Mouse (Mus musculus): ENCODE measurements at regions not wholly inside any gene's neighbourhood (a gene's known extent, or its start where the extent isn't known, plus 50 kb on each side); places are given as distances from the start of the nearest gene placed in this dataset.

DNA sequence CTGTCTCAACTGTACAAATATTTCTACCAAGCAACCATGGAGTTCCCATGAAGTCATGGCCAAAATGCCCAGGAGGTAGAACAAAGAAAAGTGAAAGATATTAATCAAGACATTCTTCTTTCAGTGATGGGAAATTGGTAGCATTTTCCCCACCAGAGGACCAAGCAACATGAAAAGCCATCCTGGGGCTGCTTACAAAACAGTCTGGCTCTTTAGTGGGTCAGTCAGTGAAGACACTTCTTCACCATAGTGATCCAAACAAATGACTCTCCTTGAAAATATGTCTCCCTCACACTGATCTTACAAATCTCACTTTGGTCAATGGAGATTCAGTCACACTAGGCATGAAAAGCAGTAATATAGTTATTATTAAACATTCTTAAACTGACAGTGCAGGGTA lies 299.8 kb upstream of the Gm9747 start:
- DNase-seq, result no peak

DNA sequence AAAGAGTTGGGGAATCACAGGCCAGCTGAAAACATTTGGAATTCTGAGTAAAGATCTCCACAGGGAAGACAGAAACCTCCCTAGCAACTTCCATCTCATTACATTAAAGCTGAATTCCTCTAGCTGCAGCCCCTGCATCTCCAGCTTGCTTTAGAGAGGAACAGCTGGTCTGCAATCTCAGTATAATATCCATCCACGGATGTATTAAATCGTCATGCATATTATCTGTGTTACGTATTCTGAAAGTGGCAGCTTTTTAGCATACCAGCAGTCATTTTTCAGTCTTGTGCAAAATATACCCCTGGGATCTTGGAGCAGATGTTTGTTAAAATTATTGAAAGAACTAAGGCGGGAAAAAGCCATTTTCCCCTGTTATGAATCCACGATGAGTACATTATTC lies 287.7 kb upstream of the Gm9747 start:
- DNase-seq, result no peak

DNA sequence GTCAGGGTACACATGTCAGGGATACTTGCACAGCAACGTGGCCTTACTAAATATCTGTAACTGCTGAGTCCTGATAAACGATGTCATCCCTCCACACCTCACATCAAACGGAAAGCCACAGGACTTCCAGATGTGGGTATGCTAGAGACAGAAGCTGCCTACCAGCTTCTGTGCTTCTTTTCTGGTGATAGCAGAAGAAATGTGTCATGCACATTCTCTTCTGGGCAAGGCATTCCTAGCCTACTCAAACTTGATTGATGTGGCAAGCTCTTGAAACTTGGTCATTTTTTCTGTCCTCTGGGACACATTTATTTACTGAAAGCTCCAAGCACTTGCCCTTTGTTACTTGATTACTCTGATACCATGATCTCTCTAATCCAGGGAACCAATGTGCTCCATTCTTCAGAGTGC lies 282.8 kb upstream of the Gm9747 start:
- DNase-seq, result peak; percentile 17

- no peak for DNase-seq
Observed at GRCm38 (mm10) chr1:81950853-81951252, 282.1 kb upstream of the Gm9747 start.

- DNase-seq, result no peak
Observed at GRCm38 (mm10) chr1:81951493-81952011, 281.4 kb upstream of the Gm9747 start.

GRCm38 (mm10) chr1:81952095-81952494 lies 280.8 kb upstream of the Gm9747 start:
- no peak for DNase-seq

DNA sequence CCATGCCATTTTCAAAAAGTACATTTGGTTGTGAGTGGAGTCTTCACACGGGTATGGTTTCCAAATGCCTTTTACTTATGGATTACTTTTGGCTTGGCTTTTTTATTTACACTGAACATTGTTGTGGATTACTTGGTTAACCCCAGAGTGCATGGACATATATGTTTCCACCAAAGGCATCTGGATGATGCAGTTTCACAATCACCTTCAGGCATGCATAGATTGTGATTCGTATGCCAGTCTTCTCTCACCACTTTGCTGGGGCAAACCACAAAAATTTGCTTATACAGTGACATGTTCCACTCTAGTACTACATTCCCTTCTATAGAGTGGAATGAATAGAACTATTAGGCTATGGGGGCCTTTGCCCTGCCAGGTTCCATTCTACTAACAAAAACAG lies 278.4 kb upstream of the Gm9747 start:
- no peak for DNase-seq

DNA sequence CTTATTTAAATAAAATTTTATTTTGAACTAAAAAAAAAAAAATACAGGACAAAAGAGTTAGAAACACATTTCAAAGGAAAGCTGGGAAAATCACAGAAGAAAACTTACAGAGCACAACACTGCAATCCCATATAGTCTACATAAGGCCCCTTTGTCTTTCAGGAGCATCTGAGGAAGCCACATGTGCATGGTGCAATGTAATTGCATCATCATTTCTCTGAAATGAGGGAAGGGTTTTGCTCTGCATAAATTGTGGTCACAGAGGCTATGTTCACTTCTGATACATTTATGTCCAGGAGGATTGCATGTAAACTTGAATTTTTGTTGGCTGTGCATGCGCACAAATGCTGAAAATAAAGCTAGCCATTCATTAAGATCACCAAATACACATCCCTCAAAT lies 265.9 kb upstream of the Gm9747 start:
- no peak for DNase-seq

DNA sequence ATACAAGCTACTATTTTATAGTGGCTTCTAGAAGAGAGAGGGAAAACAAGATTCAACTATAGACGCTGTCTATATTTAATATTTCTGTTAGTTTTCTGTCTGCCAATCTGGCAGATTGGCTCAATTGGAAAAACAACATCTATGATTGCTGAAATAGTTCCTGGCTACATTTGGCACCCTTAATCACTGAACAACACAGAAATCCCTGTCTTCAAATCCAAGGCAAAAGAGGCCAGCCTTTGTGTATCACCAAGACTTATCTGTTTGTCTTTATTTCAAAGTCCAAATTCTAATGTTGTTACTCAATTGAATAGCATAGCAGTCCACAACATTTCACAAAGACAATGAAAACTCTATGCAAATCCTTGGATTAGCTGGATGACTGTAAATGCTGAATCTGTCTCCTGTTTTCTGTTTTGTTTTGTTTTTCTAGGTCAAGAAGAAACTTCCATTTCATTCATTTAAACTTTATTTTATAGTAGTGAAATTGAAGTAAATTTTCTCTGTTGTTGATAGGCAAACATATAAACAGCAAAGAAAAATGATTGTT lies 265.1 kb upstream of the Gm9747 start:
- no peak for DNase-seq

GRCm38 (mm10) chr1:81972575-81972974 lies 260.3 kb upstream of the Gm9747 start:
- no peak for DNase-seq

DNA sequence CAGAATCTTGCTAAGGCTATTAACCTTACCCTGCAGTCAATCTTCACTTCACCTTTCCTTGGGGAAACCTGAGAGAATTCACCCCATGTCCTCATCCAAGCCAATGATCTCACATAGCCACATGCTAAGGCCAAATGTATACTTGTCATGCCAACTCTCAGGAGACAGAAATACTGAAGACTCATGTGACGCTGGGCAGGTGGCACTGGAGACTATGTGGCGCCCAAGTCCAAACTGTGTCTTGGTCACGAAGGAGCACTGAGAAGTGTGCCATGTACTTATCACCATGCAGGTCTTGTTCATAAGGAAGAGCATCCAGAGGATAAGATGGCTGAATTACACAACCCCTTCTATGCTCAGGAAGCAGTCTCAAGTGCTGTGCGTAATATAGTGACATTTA lies 259.4 kb upstream of the Gm9747 start:
- no peak for DNase-seq

DNA sequence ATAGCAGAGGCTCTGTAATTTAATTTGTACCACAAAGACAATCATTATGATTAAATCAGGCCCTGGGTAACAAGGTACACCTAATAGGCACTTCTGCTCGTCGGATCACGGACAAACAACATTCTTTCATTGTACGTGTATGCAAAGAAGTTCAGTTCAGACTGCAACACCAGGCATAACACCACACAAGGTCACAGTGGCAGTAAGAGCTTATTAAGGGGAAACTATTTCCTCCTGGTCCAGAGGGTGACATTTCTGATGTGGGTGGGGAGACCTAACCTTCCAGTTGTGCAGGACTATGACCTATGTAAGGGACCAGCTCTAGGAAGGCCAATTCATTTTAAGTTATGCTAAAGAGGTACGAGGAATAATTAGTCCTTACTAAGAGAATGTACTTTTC lies 225.0 kb upstream of the Gm9747 start:
- DNase-seq, result no peak

- DNase-seq, result no peak
Observed at GRCm38 (mm10) chr1:82008805-82009204, 224.1 kb upstream of the Gm9747 start.

GRCm38 (mm10) chr1:82010995-82011394 lies 221.9 kb upstream of the Gm9747 start:
- no peak for DNase-seq

DNA sequence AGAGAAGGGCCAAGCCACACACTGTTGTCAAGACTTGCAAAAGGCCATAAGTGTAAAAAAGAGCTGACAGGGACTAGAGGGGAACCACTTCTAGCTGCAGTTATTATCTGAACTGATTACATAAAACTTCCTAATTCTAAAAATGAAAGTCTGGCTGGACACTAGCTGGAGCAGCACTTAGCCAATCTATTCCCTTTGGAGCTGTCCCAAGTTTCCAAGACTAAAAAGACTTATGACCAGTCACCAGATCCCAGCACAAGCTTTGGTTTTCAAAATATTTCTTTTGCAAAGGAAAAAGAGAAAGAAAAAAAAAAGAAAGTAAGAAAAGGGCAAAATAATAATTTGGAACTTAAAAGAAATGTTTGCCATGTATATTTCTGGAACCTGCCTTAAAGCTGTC lies 217.6 kb upstream of the Gm9747 start:
- no peak for DNase-seq

DNA sequence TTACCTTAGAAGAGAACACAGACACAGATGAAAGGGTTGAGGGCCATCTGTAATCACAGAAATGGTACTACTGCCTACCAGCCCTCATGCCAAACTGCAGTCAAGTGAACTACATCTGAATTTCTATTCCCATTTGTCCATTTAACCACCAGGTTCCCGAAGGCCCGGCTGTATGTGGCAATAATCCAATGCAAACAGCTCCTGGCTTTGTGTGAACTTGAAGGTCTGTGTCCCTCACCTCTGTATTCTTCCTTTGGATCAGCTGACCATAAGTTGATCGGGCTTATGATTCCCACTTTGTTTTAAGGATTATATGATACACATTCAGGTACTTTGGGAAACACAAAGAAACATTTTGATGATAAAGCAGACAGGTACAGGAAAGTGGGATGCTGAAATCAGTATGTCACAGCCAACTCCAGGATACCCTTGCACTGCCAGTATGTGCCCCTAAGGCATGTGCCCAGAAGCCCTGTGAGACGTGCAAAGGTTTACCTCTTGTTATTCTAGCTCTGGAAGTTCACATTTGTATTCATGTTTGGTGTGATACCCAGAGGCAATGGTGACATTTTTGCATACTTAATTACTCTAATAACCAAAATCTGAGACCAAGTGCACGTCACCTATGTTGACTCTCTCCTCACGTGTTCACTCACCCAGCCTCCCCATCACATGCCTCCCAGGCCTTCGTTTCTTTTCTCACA lies 214.1 kb upstream of the Gm9747 start:
- no peak for DNase-seq

GRCm38 (mm10) chr1:82027761-82028160 lies 205.2 kb upstream of the Gm9747 start:
- DNase-seq, result no peak

GRCm38 (mm10) chr1:82031130-82031529 lies 201.8 kb upstream of the Gm9747 start:
- DNase-seq, result no peak

- no peak for DNase-seq
Observed at GRCm38 (mm10) chr1:82032410-82032809, 200.5 kb upstream of the Gm9747 start.

DNA sequence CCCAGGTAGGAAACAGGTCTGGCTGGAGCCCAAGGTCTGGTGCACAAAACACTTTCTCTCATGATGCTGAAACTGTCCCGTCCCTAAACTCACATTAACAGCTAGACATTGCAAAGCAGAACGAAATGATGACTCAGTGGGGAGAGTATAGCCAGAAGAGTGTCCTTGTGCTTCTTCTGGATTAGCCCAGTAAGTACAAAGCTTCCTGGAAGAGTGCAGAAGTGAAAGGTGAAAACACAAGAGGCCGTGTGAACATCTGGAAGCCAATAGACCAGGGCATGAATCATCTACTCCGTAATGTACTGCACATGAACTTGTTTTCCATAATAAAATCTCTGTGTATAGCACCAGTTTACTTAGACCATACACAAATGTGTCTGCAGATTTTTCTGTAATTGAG lies 194.7 kb upstream of the Gm9747 start:
- DNase-seq, result no peak

DNA sequence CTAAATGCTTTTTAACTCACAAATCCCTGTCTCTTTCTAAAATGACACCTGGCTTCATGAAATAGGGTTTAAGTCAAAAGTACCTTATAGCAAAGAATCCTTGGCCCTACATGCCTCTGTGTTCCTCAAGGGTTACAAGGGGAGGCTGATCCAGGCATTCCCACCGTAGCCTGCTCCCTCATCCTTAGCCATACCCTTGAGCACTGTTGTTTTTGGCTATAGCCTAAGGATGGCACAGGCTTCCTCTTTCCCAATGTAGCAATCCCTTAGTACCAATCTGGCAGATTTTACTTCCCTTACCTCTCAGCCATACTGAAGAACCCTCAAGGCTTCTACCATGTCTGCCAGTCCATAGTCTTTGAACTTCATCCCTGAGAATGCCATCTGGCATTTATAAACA lies 194.2 kb upstream of the Gm9747 start:
- no peak for DNase-seq

DNA sequence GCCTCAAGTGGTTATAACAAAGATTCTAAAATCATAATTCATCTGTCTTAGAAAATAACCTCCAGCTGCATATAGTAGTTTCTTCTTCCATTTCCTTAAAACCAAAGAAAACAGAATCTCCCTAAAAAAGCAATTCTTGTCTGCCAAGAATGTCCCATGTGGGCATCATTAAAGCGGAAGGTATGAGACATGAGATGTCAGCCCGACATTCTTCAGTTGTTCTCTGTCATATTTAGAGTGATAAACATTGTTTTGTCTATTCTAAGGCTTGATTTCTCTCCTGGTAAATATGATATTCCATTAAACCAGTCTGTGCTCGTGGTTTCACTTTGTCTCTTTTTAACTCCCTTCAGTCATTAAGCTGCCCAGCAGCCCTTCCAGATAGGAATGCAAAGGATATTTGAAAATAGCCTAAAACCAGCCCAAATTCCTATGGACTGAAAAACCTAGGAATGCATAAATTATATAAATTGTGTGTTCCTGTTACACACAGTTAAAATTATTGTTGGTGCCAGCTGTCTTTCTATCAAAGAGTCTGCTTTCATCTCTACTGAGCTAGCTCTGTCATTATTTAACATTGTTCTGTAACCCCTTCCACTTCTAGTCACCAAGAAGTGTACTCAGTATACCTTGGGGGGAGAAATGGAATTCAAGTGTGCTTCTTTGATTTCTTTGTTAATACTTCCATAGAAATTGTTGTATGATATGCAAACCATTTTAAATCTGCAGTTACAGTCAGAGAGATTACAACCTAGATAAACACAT lies 191.4 kb upstream of the Gm9747 start:
- no peak for DNase-seq

- DNase-seq, result no peak
Observed at GRCm38 (mm10) chr1:82042051-82042432, 190.9 kb upstream of the Gm9747 start.

DNA sequence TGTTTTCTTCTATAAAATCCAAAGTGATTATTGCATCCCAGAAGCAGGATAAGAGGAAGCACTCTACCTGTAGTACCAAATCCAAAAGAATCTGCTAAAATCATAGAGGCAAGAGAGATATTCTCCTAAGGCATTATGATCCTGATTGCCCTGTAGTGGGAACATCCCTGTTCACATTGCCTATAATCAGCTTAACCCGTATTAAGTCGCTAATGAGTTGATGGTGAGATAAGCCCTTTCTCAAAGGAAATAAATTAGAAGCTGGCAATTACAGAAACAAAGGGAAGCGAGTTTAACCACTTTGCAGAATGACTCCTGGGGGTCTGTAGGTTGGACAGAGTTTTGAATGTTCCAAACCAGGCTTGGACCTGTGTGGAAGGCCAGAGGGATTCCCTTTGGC lies 190.4 kb upstream of the Gm9747 start:
- no peak for DNase-seq

Measured in adrenal gland, postnatal 14 days (tissue).